Mouse (Mus musculus) kidney, embryonic 14.5 days (tissue): ENCODE measurements around the gene Slc28a3. TPM values are rescaled to one million over a fixed set of nuclear protein-coding genes. Genes with fewer than 3 reads are reported as not detected.

ENCODE experiments used
- ATAC-seq: fragments of 200-750 bp; cut with Nextera tagmentation; 2 replicates; pipeline ENCODE4 v1.8.0; 2017; ENCODE audit warnings: moderate number of reproducible peaks, mild to moderate bottlenecking, moderate TSS enrichment, moderate library complexity; ENCODE audit not compliant: low FRiP score, low TSS enrichment
- H3K27ac ChIP-seq: fragments of 300-500 bp; sonication (generic); 2 replicates; pipeline ENCODE4 v1.5.1; 2014; ENCODE audit warnings: low read depth, mild to moderate bottlenecking, low read length, moderate library complexity, mixed read lengths
- H3K27me3 ChIP-seq: fragments of 300-500 bp; sonication (generic); 2 replicates; pipeline ENCODE4 v1.6.1; 2014; ENCODE audit warnings: mild to moderate bottlenecking, low read length; ENCODE audit not compliant: control insufficient read depth, insufficient read depth
- H3K36me3 ChIP-seq: fragments of 300-500 bp; sonication (generic); 2 replicates; pipeline ENCODE4 v1.6.1; 2014; ENCODE audit warnings: low read length, mixed read lengths; ENCODE audit not compliant: control insufficient read depth, insufficient read depth
- H3K4me1 ChIP-seq: fragments of 300-500 bp; sonication (generic); 2 replicates; pipeline ENCODE4 v1.6.1; 2014; ENCODE audit warnings: low read length, mixed read lengths; ENCODE audit not compliant: control insufficient read depth, insufficient read depth
- H3K4me2 ChIP-seq: fragments of 300-500 bp; sonication (generic); replicated peaks from 2 replicates; pipeline ENCODE4 v1.6.1; 2014; ENCODE audit warnings: low read depth, mild to moderate bottlenecking, low read length
- H3K4me3 ChIP-seq: fragments of 300-500 bp; sonication (generic); 2 replicates; pipeline ENCODE4 v1.5.1; 2014; ENCODE audit warnings: mild to moderate bottlenecking, low read length
- H3K9ac ChIP-seq: fragments of 300-500 bp; sonication (generic); 2 replicates; pipeline ENCODE4 v1.6.1; 2014; ENCODE audit warnings: low read depth, mild to moderate bottlenecking, low read length, moderate library complexity
- H3K9me3 ChIP-seq: fragments of 300-500 bp; sonication (generic); 2 replicates; pipeline ENCODE4 v1.6.1; 2016; ENCODE audit warnings: low read length; ENCODE audit not compliant: control insufficient read depth
- WGBS: fragments of 180-500 bp; shearing (Covaris S2); extraction: QIAGEN DNeasy Blood & Tissue Kit; methylation state at CpG from one replicate; pipeline ENCODE4 v1.1.7; 2014; 5-methylcytosine and 5-hydroxymethylcytosine counted together
- polyA plus RNA-seq: library from polyadenylated mRNA; unstranded; fragments of >200 nt; fragmentation: Nextera tagmentation; extraction: Ambion mirVana; gene quantifications from 2 replicates; pipeline ENCODE4 v1.2.1, GENCODE M21; 2014

The Slc28a3 gene
- 0.08 TPM in 1 of 2 replicates, not detected in the other for polyA plus RNA-seq

DNA sequence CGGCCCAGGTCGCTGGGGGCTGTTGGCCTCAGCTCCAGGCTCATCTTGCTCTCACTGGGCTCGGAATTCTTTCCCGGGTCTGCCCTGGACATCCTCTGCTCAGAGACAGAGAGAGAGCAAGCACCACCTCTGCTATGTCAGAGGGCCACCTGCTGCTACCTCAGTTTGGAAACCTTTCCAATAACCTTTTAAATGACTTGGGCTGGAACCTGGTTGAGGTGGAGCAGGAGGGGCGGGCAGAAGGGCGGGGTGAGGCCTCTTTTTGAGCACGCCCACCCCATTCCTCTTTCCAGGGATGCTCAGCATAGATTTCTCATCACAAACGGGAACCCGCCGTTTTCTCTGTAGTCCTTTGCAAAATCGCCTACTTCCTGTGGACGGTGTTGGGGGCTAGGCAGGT is at the start of gene Slc28a3:
Gene Slc28a3, minus strand, starts transcription at position 162 of the 400 bp plus-strand sequence.
- H3K4me2 ChIP-seq, result no peak within 1 kb of the TSS
- no peak within 1 kb of the TSS for H3K27ac ChIP-seq
- no peak within 1 kb of the TSS for H3K4me3 ChIP-seq
- H3K27me3 ChIP-seq, result peaks cover 3% of the 10 kb centered on the region; the same call in 1 of the 2 replicates
- WGBS, result 7% methylated on average over 12 of the region's 12 CpGs
- ATAC-seq, result no peak
- H3K9ac ChIP-seq, result no peak within 1 kb of the TSS
- H3K36me3 ChIP-seq, result no peaks in the 10 kb centered on the region
- H3K9me3 ChIP-seq, result no peaks in the 10 kb centered on the region
- H3K4me1 ChIP-seq, result no peaks in the 10 kb centered on the region

DNA sequence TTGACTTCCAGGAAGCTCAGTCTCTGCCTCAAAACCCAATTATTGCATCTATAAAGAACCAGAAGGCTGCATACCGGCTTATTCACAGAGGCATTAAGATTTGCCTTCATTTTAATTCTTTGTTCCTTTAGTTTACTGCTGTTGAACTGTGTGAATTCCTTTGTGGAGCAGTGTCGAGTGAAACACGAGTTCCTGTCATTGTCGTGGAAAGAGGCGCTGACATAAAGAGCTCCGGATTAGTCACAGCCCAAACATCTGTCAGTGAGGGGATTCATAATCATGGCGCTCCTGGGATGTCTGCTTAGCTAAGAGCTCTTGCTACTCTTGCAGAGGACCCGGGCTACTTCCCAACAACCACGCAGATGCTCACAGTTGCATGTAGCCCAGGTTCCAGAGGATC is 47.3 kb upstream of the Slc28a3 start:
- WGBS, result 63% methylated on average over 9 of the region's 9 CpGs

GRCm38 (mm10) chr13:58656885-58657284 is 46.2 kb upstream of the Slc28a3 start:
- Histone ChIP-seq H3K9me3 (no peaks in the 10 kb centered on the region; the same call in 1 of the 2 replicates), H3K36me3 (no peaks in the 10 kb centered on the region), H3K9ac (no peak overlapping the region), H3K4me3 (no peak overlapping the region), H3K27ac (no peak overlapping the region), H3K4me1 (no peaks in the 10 kb centered on the region), H3K4me2 (no peak overlapping the region), H3K27me3 (no peaks in the 10 kb centered on the region)
- 61% methylated on average over 3 of the region's 3 CpGs for WGBS
- no peak for ATAC-seq

More for the DNA sequence above, 47.3 kb upstream of the Slc28a3 start:
- no peak for ATAC-seq
- Histone ChIP-seq H3K27me3 (no peaks in the 10 kb centered on the region), H3K9ac (no peak overlapping the region), H3K4me2 (no peak overlapping the region), H3K4me3 (no peak overlapping the region), H3K36me3 (no peaks in the 10 kb centered on the region), H3K27ac (no peak overlapping the region), H3K9me3 (no peaks in the 10 kb centered on the region; the same call in 1 of the 2 replicates), H3K4me1 (no peaks in the 10 kb centered on the region)

GRCm38 (mm10) chr13:58655552-58655951 is 44.9 kb upstream of the Slc28a3 start:
- no peak overlapping the region for H3K4me2 ChIP-seq
- H3K9ac ChIP-seq, result no peak overlapping the region
- 86% methylated on average over 10 of the region's 10 CpGs for WGBS
- ATAC-seq, result no peak
- H3K4me1 ChIP-seq, result no peaks in the 10 kb centered on the region
- H3K4me3 ChIP-seq, result no peak overlapping the region
- no peak overlapping the region for H3K27ac ChIP-seq
- no peaks in the 10 kb centered on the region for H3K36me3 ChIP-seq
- no peaks in the 10 kb centered on the region; the same call in 1 of the 2 replicates for H3K9me3 ChIP-seq
- H3K27me3 ChIP-seq, result no peaks in the 10 kb centered on the region

- Histone ChIP-seq H3K4me2 (no peak overlapping the region), H3K9me3 (no peaks in the 10 kb centered on the region), H3K4me1 (no peaks in the 10 kb centered on the region), H3K4me3 (no peak overlapping the region), H3K36me3 (no peaks in the 10 kb centered on the region), H3K27ac (no peak overlapping the region), H3K27me3 (peaks cover 10% of the 10 kb centered on the region; the same call in 1 of the 2 replicates), H3K9ac (no peak overlapping the region)
- no peak; the same call in 1 of the 2 replicates for ATAC-seq
- WGBS, result 12% methylated on average over 6 of the region's 6 CpGs
Measured at GRCm38 (mm10) chr13:58640330-58640729, 29.7 kb upstream of the Slc28a3 start.

DNA sequence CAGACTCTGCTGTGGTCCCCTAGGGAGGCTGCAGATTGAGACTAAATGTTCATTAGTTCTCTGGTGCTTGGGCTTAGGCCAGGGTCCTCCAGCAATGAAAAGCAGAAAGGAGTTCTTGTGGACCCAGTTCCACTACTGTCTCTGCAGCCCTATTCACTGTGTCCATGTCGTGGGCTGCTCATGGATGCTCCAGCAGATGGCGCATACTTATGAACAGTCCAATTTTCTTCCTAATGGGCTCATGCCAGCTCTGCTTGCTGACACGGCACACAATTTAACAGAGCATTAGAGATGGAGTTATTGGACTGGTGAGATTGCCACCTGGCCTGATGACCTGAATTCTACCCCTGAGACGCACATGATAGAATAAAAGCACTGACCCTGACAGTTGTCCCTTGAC is 28.3 kb upstream of the Slc28a3 start:
- Histone ChIP-seq H3K27me3 (peaks cover 10% of the 10 kb centered on the region; the same call in 1 of the 2 replicates), H3K9ac (no peak overlapping the region), H3K9me3 (no peaks in the 10 kb centered on the region), H3K4me1 (no peaks in the 10 kb centered on the region), H3K4me2 (no peak overlapping the region), H3K4me3 (no peak overlapping the region), H3K36me3 (no peaks in the 10 kb centered on the region), H3K27ac (no peak overlapping the region)
- no peak; the same call in 1 of the 2 replicates for ATAC-seq
- 41% methylated on average over 4 of the region's 4 CpGs for WGBS

DNA sequence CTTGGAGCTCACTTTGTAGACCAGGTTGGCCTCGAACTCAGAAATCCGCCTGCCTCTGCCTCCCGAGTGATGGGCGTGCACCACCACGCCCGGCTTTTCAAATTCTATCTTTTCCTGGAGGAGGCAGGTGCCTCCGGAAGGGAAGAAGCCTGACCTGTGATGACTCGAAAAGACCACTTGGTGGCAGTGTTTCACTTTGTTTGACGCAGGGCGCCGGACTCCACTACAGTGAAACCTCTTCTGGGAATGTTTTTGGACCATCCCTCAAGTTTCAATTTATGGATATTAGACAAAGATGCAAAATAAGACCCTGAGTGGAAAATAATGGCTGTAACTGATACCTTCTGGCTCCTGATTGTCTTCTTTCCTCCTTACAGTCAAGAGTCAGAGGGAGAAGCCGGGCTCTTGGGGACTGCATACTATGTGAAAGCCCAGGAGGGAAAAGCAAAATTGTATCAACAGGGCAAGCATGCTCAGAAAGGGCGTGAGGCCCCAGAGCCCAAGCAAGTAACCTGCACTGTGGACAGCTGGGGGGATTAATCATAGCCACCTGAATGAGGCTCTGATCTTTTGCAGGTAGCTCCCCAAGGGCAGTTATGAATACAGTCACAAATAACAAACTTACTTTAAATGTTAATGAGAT is 26.8 kb upstream of the Slc28a3 start:
- no peak overlapping the region for H3K9ac ChIP-seq
- no peaks in the 10 kb centered on the region for H3K9me3 ChIP-seq
- H3K4me2 ChIP-seq, result no peak overlapping the region
- whole genome bisulfite sequencing, result 14% methylated on average over 13 of the region's 13 CpGs
- no peak for ATAC-seq
- H3K4me1 ChIP-seq, result no peaks in the 10 kb centered on the region
- H3K27me3 ChIP-seq, result peaks cover 14% of the 10 kb centered on the region
- no peaks in the 10 kb centered on the region for H3K36me3 ChIP-seq
- no peak overlapping the region for H3K27ac ChIP-seq
- H3K4me3 ChIP-seq, result no peak overlapping the region

DNA sequence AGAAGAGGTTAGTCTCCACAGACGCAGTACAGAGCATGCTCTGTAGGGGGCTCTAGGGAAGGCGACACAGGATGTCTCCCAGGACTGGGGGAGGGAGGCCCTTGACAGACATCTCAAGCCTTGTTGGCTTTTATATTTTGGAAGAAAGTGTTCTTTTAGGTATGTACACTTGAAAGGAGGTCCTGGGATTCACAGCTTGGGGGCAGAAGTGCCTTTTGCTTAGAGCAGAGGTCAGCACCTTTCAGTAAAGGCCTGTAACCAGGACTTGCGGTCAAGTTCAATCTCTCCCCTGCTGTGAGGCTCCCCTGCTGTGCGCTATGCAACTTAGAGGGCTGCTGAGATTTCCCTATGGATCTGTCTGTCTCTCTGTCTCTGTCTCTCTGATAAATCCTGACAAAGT is 23.2 kb upstream of the Slc28a3 start:
- no peak overlapping the region for H3K9ac ChIP-seq
- 34% methylated on average over 4 of the region's 4 CpGs for WGBS
- no peak overlapping the region for H3K4me2 ChIP-seq

GRCm38 (mm10) chr13:58630756-58631155 is 20.1 kb upstream of the Slc28a3 start:
- H3K27me3 ChIP-seq, result peaks cover 5% of the 10 kb centered on the region
- no peak overlapping the region for H3K4me2 ChIP-seq
- no peaks in the 10 kb centered on the region for H3K4me1 ChIP-seq
- H3K36me3 ChIP-seq, result no peaks in the 10 kb centered on the region
- no peaks in the 10 kb centered on the region for H3K9me3 ChIP-seq
- 36% methylated on average over 10 of the region's 10 CpGs for WGBS
- H3K9ac ChIP-seq, result no peak overlapping the region
- H3K4me3 ChIP-seq, result no peak overlapping the region
- H3K27ac ChIP-seq, result no peak overlapping the region
- no peak for ATAC-seq

More for the DNA sequence above, 23.2 kb upstream of the Slc28a3 start:
- Histone ChIP-seq H3K27me3 (peaks cover 14% of the 10 kb centered on the region), H3K27ac (no peak overlapping the region), H3K9me3 (no peaks in the 10 kb centered on the region), H3K4me1 (no peaks in the 10 kb centered on the region), H3K4me3 (no peak overlapping the region), H3K36me3 (no peaks in the 10 kb centered on the region)
- ATAC-seq, result no peak
